Mouse (Mus musculus): ENCODE data around the gene Josd1. TPM values are rescaled to one million over a fixed set of nuclear protein-coding genes. Genes with fewer than 3 reads are reported as not detected.

The Josd1 gene
- polyA plus RNA-seq, 1 experiment from 2014 or later: 38.3 TPM

DNA sequence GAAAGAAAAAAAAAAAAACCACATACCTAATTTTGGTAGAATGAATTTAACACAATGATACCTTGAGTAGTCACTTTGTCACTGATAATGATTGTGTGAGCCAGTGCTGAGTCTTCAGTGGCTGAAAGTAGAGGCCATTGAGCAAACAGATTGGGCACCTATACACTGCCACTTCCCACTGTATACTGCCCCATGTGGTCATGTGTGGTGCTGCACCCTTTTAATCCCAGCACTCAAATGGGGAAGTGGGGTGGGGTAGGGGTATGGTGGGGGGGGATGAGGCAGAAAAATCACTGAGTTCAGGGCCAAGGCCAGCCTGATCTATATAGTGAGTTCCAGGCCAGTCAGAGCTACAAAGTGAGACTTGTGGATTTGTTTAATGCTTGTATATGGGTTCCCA lies 37.1 kb downstream of the Josd1 start:
- Histone ChIP-seq H3K4me3 (no peak overlapping the region), H3K9ac (no peak overlapping the region), H3K4me1 (no peaks in the 10 kb centered on the region), H3K27me3 (replicated peaks) (no peaks in the 10 kb centered on the region), H3K36me3 (no peaks in the 10 kb centered on the region), H3K27ac (no peak overlapping the region), H3K9me3 (replicated peaks) (0 out of 2 replicates have a peak, but pooled peaks cover 3% of the 10 kb centered on the region), H3K4me2 (no peak overlapping the region)
- ATAC-seq: no peak

DNA sequence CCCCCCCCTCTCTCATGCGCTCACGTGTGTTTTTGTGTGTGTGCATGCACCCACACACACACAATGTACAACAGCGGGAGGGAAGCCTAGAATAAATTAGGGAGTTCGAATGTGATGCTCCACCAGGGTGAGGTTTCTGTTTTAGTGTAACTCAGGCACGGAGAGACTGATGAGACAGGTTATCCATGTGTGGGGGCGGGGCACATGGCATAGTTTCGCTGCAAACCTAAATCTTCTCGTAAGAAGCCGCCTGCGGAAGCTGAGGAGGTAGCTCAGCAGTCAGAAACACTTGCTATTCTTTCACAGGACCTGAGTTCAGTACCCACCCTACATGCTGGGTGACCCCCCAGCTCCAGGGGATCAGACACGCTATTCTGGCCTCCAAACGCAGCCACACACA lies 39.6 kb downstream of the Josd1 start:
- no peak for ATAC-seq
- no peak overlapping the region for H3K27ac ChIP-seq
- no peak overlapping the region for H3K4me3 ChIP-seq
- no peaks in the 10 kb centered on the region for H3K27me3 ChIP-seq (replicated peaks)
- 0 out of 2 replicates have a peak, but pooled peaks cover 3% of the 10 kb centered on the region for H3K9me3 ChIP-seq (replicated peaks)
- 78% methylated on average over 12 of the region's 12 CpGs for WGBS (ENCODE audit: insufficient replicate concordance)
- H3K36me3 ChIP-seq: no peaks in the 10 kb centered on the region
- H3K4me2 ChIP-seq: no peak overlapping the region
- H3K4me1 ChIP-seq: no peaks in the 10 kb centered on the region
- H3K9ac ChIP-seq: no peak overlapping the region

GRCm38 (mm10) chr15:79645483-79645882 lies 42.2 kb downstream of the Josd1 start:
- no peak for ATAC-seq
- H3K9me3 ChIP-seq (replicated peaks): no peaks in the 10 kb centered on the region
- no peaks in the 10 kb centered on the region for H3K27me3 ChIP-seq (replicated peaks)
- no peak overlapping the region for H3K4me3 ChIP-seq
- H3K27ac ChIP-seq: no peak overlapping the region
- H3K4me1 ChIP-seq: 0 out of 2 replicates have a peak, but pooled peaks cover 3% of the 10 kb centered on the region
- no peaks in the 10 kb centered on the region for H3K36me3 ChIP-seq
- no peak overlapping the region for H3K4me2 ChIP-seq
- H3K9ac ChIP-seq: no peak overlapping the region
- 45% methylated on average over 2 of the region's 2 CpGs for WGBS (ENCODE audit: insufficient replicate concordance)

GRCm38 (mm10) chr15:79641135-79641817 lies 46.4 kb downstream of the Josd1 start:
- no peak overlapping the region for H3K27ac ChIP-seq
- ATAC-seq: no peak
- H3K36me3 ChIP-seq: no peaks in the 10 kb centered on the region
- H3K9me3 ChIP-seq (replicated peaks): no peaks in the 10 kb centered on the region
- peaks cover 11% of the 10 kb centered on the region; the same call in 1 of the 2 replicates for H3K4me1 ChIP-seq
- no peaks in the 10 kb centered on the region for H3K27me3 ChIP-seq (replicated peaks)
- WGBS (ENCODE audit: insufficient replicate concordance): 57% methylated on average over 12 of the region's 12 CpGs
- H3K4me3 ChIP-seq: no peak overlapping the region
- H3K9ac ChIP-seq: no peak overlapping the region
- no peak overlapping the region for H3K4me2 ChIP-seq

DNA sequence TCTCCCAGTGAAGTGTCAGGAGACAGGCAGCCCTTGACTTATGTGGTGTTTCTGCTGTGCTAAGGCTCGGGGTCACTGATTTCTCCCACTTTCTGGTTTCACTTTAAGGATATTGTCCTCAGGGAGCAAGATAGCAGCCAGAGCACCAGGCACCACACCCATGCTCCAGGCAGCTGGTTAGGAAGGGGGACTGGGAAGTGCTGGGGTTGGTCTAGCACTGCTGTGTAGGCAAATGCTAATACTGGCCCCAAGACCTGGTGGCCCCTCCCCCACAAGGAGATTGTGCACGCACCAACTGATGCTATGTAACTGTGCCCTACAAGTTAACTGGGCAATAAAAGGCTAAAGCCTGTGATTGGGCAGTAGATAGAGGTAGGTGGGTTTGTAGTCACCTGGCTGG lies 57.2 kb downstream of the Josd1 start:
- Histone ChIP-seq H3K9ac (no peak overlapping the region), H3K36me3 (peaks cover 4% of the 10 kb centered on the region; the same call in 1 of the 2 replicates), H3K4me2 (no peak overlapping the region), H3K27me3 (replicated peaks) (peaks cover 6% of the 10 kb centered on the region), H3K9me3 (replicated peaks) (no peaks in the 10 kb centered on the region), H3K4me3 (no peak overlapping the region), H3K4me1 (no peaks in the 10 kb centered on the region), H3K27ac (no peak overlapping the region)
- 54% methylated on average over 2 of the region's 2 CpGs for WGBS (ENCODE audit: insufficient replicate concordance)
- ATAC-seq: no peak

Other genes with a start within 250 kb of the Josd1 start
- 24.1 and 24.7 TPM in 2 replicates for gene Csnk1e, start 232.4 kb downstream of the Josd1 start, polyA plus RNA-seq (2016; fragmentation: Nextera tagmentation; extraction: Ambion mirVana)
- not detected in 2 replicates for gene Kcnj4, start 182.7 kb downstream of the Josd1 start, polyA plus RNA-seq (2016; fragmentation: Nextera tagmentation; extraction: Ambion mirVana)
- 8.4 and 10.7 TPM in 2 replicates for gene Kdelr3, start 171.5 kb downstream of the Josd1 start, polyA plus RNA-seq (2016; fragmentation: Nextera tagmentation; extraction: Ambion mirVana)
- 18.6 and 19.9 TPM in 2 replicates for gene Ddx17, start 141.2 kb downstream of the Josd1 start, polyA plus RNA-seq (2016; fragmentation: Nextera tagmentation; extraction: Ambion mirVana)
- gene Dmc1, start 82.8 kb downstream of the Josd1 start, polyA plus RNA-seq (2016; fragmentation: Nextera tagmentation; extraction: Ambion mirVana): 0.52 and 0.69 TPM in 2 replicates
- 0.20 and 0.37 TPM in 2 replicates for gene Fam227a, start 29.0 kb downstream of the Josd1 start, polyA plus RNA-seq (2016; fragmentation: Nextera tagmentation; extraction: Ambion mirVana)
- gene Cby1, start 28.7 kb downstream of the Josd1 start, polyA plus RNA-seq (2016; fragmentation: Nextera tagmentation; extraction: Ambion mirVana): 20.3 and 21.8 TPM in 2 replicates
- 209 and 217 TPM in 2 replicates for gene Tomm22, start 17.1 kb downstream of the Josd1 start, polyA plus RNA-seq (2016; fragmentation: Nextera tagmentation; extraction: Ambion mirVana)
- 48.3 and 50.0 TPM in 2 replicates for gene Gtpbp1, start 2.9 kb upstream of the Josd1 start, polyA plus RNA-seq (2016; fragmentation: Nextera tagmentation; extraction: Ambion mirVana)
- 1.6 and 2.9 TPM in 2 replicates for gene Sun2, start 54.6 kb upstream of the Josd1 start, polyA plus RNA-seq (2016; fragmentation: Nextera tagmentation; extraction: Ambion mirVana)
- 13.5 and 14.0 TPM in 2 replicates for gene Dnal4, start 89.9 kb upstream of the Josd1 start, polyA plus RNA-seq (2016; fragmentation: Nextera tagmentation; extraction: Ambion mirVana)
- gene Nptxr, start 116.8 kb upstream of the Josd1 start, polyA plus RNA-seq (2016; fragmentation: Nextera tagmentation; extraction: Ambion mirVana): 0.24 and 0.31 TPM in 2 replicates
- gene Npcd, start 146.3 kb upstream of the Josd1 start, polyA plus RNA-seq (2016; fragmentation: Nextera tagmentation; extraction: Ambion mirVana): not detected in 2 replicates
- 11.2 and 11.7 TPM in 2 replicates for gene Cbx6, start 146.8 kb upstream of the Josd1 start, polyA plus RNA-seq (2016; fragmentation: Nextera tagmentation; extraction: Ambion mirVana)
- 54.7 and 57.4 TPM in 2 replicates for gene Apobec3, start 203.7 kb upstream of the Josd1 start, polyA plus RNA-seq (2016; fragmentation: Nextera tagmentation; extraction: Ambion mirVana)